In genomic region chr19:42316998-42317397, GRCm38 (mm10) we compare ENCODE assay signal across 8 mouse cellular contexts.
DNase-seq lines count a peak whose midpoint lies in the region; ATAC-seq and TF ChIP-seq lines count a peak whose summit lies in the region.

No protein-coding gene starts in this region.

- H3K9me3 ChIP-seq in forebrain, postnatal 0 days (ENCODE audit: low read length), result no peaks in the 10 kb centered on the region

- peak; percentile 35 for DNase-seq in gastrocnemius, postnatal 14 days
- DNase-seq in gastrocnemius, adult 18-20 months (ENCODE audit: low spot score), result no peak
- peak; percentile 67 for DNase-seq in forebrain, postnatal 0 days
- DNase-seq in left cerebral cortex, adult 2 months (ENCODE audit: extremely low spot score in 1 of 2, low spot score in 2 of 2), result peak; percentile 47 to 50
- peak; percentile 47 for DNase-seq in right cerebral cortex, postnatal 14 days
- DNase-seq in adrenal gland, adult 8-10 months, result no peak
- DNase-seq in heart, postnatal 10 days, result no peak
- DNase-seq in heart, postnatal 4 days, result no peak

- WGBS in forebrain, postnatal 0 days, result 26% methylated on average over 8 of the region's 8 CpGs

- H3K27ac ChIP-seq in forebrain, postnatal 0 days (ENCODE audit: low read depth, low read length), result peak overlapping the region; percentile 76
- peak overlapping the region; percentile 55; the same call in 1 of the 2 replicates for H3K27ac ChIP-seq in left cerebral cortex, adult 2 months

- H3K27me3 ChIP-seq in forebrain, postnatal 0 days (ENCODE audit: insufficient read depth, low read length), result no peaks in the 10 kb centered on the region

- no peak for TF ChIP-seq CTCF in forebrain, postnatal 0 days (IDR thresholded peaks at IDR 0.05; ENCODE audit: low read depth)
- TF ChIP-seq CTCF in left cerebral cortex, adult 2 months (IDR thresholded peaks at IDR 0.05), result no peak

- no peaks in the 10 kb centered on the region for H3K36me3 ChIP-seq in forebrain, postnatal 0 days (ENCODE audit: insufficient read depth)

- H3K4me1 ChIP-seq in forebrain, postnatal 0 days (ENCODE audit: insufficient read depth), result peaks cover 34% of the 10 kb centered on the region

- ATAC-seq in forebrain, postnatal 0 days, result peak; percentile 54

- no peak overlapping the region for H3K4me3 ChIP-seq in forebrain, postnatal 0 days (ENCODE audit: low read depth, low read length)
- H3K4me3 ChIP-seq in left cerebral cortex, adult 2 months, result no peak overlapping the region

- intact Hi-C loops in gastrocnemius, postnatal 14 days (cut with DNase I; ENCODE audit: low total_unique reads), result no loop called here
- intact Hi-C loops in left cerebral cortex, adult 2 months (cut with DNase I), result loop anchor here (2.0 to 10.0 kb wide), 7 partner anchors 114 to 1078 kb away; partner anchors contain the start of genes Crtac1, Hps1 and R3hcc1l
- intact Hi-C loops in heart, postnatal 10 days (cut with DNase I), result loop anchor here (1.0 to 5.0 kb wide), 4 partner anchors 110 to 430 kb away; no protein-coding TSS in a partner anchor

- no peak overlapping the region for H3K9ac ChIP-seq in forebrain, postnatal 0 days

- H3K4me2 ChIP-seq in forebrain, postnatal 0 days (ENCODE audit: low read depth), result no peak overlapping the region

Comparison
In these comparisons a context has a peak if more than half of its experiments do, and no peak if none do; other contexts are left out.
1. DNase-seq: peak in gastrocnemius, postnatal 14 days (single experiment), forebrain, postnatal 0 days (single experiment), left cerebral cortex, adult 2 months (2 of 2) and right cerebral cortex, postnatal 14 days (single experiment); none in gastrocnemius, adult 18-20 months (single experiment), adrenal gland, adult 8-10 months (single experiment), heart, postnatal 10 days (0 of 2) and heart, postnatal 4 days (single experiment).